Mouse (Mus musculus) megakaryocyte, adult 5-6 weeks (primary cell): ENCODE data around the gene Hpse2. TPM values are rescaled to one million over a fixed set of nuclear protein-coding genes. Genes with fewer than 3 reads are reported as not detected.

ENCODE experiments used
- ATAC-seq: 2 replicates; pipeline ENCODE4 v1.8.0; 2016; ENCODE audit warnings: mild to moderate bottlenecking, inconsistent platforms; ENCODE audit not compliant: poor library complexity, severe bottlenecking
- total RNA-seq, 2 experiments: library from RNA; stranded (forward) in 1 of 2; stranded (reverse) in 1 of 2; fragments of 153-499, 151-499 nt in 1 of 2; fragments of 221-1000, 200-1000 nt in 1 of 2; gene quantifications; 2 replicates each; pipeline versions ENCODE4 v1.2.3 to v1.2.4; 2015 to 2017

Gene Hpse2
- total RNA-seq, 2 experiments from 2014 or later, result not detected

DNA sequence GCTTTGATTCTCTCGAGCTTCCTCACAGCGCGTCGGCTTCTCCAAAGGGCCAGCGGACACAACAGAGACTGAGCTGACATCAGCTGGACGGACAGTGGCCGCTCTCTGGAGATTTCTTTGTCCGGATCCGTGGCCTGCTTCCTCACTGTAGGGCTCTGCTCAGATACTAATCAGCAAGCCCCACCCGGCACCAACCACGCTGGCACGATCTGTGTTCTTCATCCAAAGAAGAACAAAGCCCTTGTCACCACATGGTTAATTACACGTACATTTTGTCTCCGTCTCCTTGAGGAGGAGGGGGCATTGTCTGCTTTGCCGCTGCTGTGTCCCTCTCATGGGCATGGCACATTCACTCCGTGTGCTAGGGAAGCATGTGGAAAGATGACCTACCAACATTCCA is 644.9 kb downstream of the Hpse2 start:
- ATAC-seq, result no peak

DNA sequence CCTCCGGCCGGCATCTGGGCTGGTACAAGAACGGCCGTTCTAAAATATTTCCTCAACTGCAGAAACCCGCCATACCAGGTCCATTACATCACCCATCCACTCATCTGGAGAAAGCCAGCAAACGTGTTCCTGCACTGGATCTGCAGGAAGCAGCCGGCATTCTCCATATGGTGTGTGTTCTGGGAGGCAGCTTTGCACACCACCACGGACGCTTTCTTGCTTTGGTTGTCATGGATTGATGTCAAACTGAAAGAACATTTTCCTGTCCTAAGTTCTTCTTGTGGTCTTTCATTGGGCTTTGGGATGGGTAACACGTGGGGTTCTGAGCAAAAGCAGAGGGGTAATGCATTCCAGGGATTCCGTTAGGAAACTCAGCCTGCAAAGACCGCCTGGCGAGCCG is 646.3 kb downstream of the Hpse2 start:
- no peak for ATAC-seq

DNA sequence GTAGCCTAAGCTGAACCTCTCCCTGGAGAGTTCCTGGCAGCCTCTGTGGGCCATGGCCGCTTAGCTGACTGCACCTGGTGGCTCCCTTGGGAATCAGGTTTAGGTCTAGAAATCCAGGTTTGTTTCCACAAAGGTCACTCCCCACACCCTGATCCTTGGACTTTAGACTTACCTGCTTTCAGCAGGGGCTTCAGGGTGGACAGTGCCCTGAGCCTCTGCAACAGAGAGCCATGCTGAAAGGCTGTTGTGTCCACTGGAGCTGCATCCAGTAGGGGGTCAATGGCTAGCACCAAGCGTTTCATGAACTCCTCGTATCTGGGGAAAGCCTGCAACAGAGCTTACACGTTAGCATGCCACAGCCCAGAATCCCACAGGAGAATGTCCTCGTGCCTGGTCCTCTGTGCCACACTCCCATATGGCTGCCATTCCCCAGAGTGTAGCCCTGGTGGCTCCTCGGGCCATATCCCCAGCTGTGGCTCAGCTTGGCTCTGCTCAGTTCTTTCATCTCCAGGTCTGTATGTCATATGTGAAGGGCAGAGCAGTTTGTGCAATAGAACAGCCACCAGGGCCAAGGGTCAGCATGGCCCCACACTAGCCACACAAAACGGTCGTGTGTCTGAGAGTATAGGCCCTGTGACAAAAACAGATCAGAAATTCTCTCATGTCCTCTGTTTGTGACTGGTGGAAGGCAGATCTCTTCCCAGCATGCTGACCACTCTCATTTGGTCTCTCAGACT is 647.8 kb downstream of the Hpse2 start:
- no peak for ATAC-seq

DNA sequence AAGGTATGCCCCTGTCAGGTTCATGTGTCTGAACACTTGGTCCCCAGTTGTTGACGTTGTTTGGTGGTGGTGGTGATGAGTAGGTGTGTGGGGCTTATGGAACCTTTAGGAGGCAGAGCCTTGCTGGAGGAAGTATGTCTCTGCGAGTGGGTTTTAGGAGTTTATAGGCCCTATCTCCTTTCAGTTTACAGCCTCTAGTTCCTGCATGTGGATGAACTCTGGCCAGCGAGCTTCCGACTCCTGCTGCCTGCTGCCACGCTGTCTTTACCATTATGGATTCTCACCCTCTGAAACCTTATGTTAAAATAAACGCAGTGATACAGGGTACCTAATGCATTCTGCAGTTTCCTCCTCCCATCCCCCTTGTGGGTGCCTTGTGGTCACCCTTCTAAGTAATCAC is 648.4 kb downstream of the Hpse2 start:
- no peak for ATAC-seq

DNA sequence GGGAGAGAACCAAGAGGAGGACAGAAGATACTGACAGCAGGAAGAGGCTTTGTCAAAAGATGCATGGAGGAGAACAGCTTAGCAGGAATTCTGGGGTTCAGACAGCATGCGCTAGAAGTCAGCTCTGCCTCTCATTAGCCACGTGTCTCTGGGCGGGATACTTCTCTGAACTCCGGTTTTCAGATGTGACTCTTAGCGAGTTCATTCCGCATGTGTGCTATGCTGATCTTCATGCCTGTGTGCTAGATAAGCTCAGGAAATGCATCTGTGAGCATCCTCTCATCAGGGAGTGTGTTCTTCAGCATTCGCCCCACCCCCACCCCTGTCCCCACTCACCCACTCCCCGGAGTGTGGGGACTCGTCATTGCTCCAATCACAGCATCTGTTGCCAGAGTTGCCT is 650.4 kb downstream of the Hpse2 start:
- ATAC-seq, result no peak

Other genes with a start within 250 kb of the Hpse2 start
- 0.02 and 0.05 TPM in 2 replicates for gene Cnnm1, start 52.1 kb upstream of the Hpse2 start, total RNA-seq (2015)
- not detected in 2 replicates for gene Cnnm1, start 52.1 kb upstream of the Hpse2 start, total RNA-seq (2017)
- 7.5 and 9.0 TPM in 2 replicates for gene Got1, start 136.2 kb upstream of the Hpse2 start, total RNA-seq (2015)
- 4.1 and 5.0 TPM in 2 replicates for gene Got1, start 136.2 kb upstream of the Hpse2 start, total RNA-seq (2017)
- not detected in 2 replicates for gene Nkx2-3, start 224.0 kb upstream of the Hpse2 start, total RNA-seq (2015)
- not detected in 2 replicates for gene Nkx2-3, start 224.0 kb upstream of the Hpse2 start, total RNA-seq (2017)